Mouse (Mus musculus): Measurements from ENCODE around the gene Jchain.

Jchain gene

GRCm38 (mm10) chr5:88530908-88531307, 3.2 kb upstream of the Jchain start:
- no peak for DNase-seq (ENCODE audit: low spot score in 2 of 2)

DNA sequence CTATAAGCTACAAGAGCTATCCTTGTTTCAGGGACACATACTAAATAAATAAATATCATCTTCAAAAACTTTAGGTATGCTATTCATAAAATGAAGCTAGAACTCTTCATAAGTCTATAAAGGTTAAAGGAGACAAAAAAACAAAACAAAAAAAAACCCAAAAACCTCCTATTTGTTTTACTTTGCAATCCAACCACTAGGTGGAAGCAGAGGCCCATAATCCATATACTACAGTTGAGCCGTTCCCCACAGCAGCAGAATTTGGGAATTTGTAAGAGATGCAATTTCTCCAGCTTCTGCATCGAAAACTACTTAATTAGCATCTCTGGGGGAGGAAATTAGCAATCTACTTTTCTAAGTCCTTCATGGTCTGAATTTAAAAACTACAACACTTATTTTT, 8.5 kb downstream of the Jchain start:
- DNase-seq (ENCODE audit: low spot score in 2 of 2) = no peak

GRCm38 (mm10) chr5:88508990-88509389, 18.7 kb downstream of the Jchain start:
- DNase-seq (ENCODE audit: low spot score in 2 of 2) = no peak

DNA sequence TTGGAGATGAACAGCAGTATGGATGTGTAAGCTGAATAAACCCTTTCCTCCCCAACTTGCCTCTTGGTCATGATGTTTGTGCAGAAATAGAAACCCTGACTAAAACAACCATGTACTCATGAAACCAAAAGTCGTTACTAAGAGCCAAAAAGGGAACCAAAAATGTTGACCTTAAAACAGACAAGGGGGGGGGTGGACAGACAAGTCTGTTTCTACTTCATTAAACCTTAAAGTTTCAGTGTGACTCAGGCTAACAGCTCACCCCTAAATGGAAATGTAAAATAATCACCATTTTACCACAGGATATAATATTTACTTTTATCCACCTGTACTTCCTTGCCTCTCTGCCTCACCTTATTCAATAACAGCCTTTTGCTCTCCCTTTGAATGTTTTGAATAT, 19.1 kb downstream of the Jchain start:
- DNase-seq (ENCODE audit: low spot score in 2 of 2) = no peak

DNA sequence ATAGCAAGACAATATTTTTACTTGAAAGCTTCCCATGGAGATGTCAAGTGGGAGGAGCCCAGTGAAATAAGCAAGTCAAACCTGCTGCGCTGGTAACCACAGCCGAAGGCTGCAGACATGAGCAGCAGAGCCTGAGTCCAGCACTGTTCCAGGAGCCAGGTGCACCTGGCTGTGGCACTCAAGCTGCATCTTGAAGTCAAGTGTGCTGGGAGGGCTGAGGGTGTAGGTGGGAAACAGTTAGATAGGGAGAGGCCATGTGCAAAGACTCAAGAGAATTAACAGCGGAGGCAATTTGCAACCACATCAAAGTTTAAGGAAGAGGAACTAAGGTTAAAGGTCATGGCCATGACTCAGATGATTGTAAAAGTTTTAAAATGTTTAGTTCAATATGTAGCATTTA, 27.9 kb downstream of the Jchain start:
- no peak for DNase-seq (ENCODE audit: low spot score in 2 of 2)

DNA sequence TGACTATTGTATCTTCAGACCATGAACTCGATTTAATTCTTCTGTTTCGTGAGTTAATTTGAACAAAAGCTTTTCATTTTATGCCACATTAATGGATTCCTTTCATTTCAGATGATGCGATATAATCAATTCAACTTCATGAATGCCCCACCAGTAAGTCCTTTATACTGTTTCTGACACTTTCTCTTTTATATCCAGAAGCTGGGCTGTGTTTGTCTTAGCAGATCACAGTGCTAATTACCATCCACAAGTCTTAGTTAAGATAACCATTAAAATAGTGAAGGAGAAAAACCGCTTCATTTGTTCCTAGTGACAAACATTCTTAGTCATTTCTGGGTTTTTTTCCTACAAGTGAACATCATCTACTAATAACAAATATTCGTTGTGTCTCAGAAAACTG, 36.6 kb downstream of the Jchain start:
- DNase-seq (ENCODE audit: low spot score in 2 of 2) = no peak

DNA sequence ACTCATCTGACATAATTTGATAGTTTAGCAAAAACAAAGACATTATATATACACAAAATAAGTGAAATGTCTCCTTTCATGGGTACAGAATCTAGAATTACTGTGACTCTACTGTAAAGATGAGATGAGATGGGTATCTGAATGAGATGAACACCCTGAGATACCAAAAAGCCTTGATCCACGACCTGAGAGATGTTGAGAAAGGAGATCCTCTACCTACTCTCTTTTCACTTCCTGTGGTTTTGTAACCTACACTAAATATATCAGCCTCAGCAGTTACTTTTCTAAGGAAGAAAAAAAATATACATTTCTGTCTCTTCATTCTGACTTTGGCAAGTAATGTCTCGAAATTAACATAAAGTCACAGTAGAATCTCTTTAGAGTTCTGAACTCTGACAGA, 38.7 kb downstream of the Jchain start:
- DNase-seq (ENCODE audit: low spot score in 2 of 2) = no peak

DNA sequence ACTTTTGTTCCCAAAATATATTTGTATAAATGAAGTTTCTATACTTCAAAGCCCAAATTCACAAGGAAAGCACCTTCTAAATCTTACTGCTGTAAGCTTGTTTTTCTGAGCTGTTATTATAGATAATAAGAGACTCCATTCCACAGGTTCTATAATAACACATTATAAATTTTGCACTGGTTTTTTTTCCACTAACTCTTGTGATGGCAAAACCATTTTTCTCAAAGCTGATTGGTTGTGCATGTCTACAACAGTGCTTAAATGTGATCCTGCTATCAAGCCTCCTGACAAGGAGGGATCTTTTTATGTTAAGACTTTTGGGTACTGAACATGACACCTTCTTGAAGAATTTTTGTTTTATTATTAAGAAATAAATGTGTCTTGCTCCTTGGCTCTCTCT, 40.0 kb downstream of the Jchain start, which contains the start of gene Enam:
Gene Enam, plus strand, starts transcription at position 301 of the 400 bp plus-strand sequence.
- no peak for DNase-seq (ENCODE audit: low spot score in 2 of 2)
